Mouse (Mus musculus) left cerebral cortex, postnatal 36 days (tissue): ENCODE results near the gene Adipoq. TPM values are rescaled to one million over a fixed set of nuclear protein-coding genes. Genes with fewer than 3 reads are reported as not detected.
"Not testable (repeated sequence)": the region's sequence is repeated elsewhere in the genome, so short reads cannot be mapped to it uniquely, and the experiment has no call there.

Source experiments
- DNase-seq, 2 experiments: peaks; one replicate each; pipeline ENCODE4 v3.0.0; 2021 to 2022; ENCODE audit warnings: low spot score in 2 of 2, mixed read lengths in 1 of 2
- intact Hi-C: fragments of 180-260 bp; cut with DNase I; formaldehyde crosslinking; loops from one replicate; pipeline ENCODE4 v1.15.1; 2025
- total RNA-seq, 2 experiments: library from RNA; stranded (reverse); gene quantifications; 2 replicates each; pipeline ENCODE4 v1.2.3; 2021

Gene Adipoq
- total RNA-seq = not detected

- no peak for DNase-seq
- intact Hi-C loops = no loop called here
Measured at GRCm38 (mm10) chr16:23146280-23146679, at the start of gene Adipoq. Adipoq (plus strand) TSS chr16:23146536.

DNA sequence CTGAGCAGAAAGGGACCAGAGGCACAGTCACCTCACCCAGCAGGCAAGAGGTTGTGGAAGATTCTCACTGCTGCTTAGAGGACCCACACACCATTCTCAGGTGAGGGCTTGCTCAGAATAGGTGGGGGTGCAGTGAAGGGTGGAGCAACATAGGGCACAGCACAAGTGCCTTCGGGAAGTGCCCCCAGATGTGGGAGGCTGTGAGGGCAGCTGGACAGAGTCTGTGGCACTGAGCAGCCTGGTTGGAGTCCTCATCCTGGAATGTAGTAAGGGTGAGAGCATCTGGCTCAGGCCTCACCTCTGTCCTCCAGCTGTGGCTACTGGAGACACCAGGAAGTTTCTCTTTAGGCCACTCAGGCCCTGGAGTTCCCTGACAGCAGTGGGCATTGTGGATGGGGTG, 49.5 kb upstream of the Adipoq start:
- intact Hi-C loops, DNase-seq: not testable (repeated sequence)

- peak; percentile 13 to 17 for DNase-seq
- intact Hi-C loops = not testable (repeated sequence)
Measured at GRCm38 (mm10) chr16:23097290-23098104, 48.8 kb upstream of the Adipoq start.

- not testable (repeated sequence) for DNase-seq
Measured at GRCm38 (mm10) chr16:23098105-23098452, 48.3 kb upstream of the Adipoq start.

DNA sequence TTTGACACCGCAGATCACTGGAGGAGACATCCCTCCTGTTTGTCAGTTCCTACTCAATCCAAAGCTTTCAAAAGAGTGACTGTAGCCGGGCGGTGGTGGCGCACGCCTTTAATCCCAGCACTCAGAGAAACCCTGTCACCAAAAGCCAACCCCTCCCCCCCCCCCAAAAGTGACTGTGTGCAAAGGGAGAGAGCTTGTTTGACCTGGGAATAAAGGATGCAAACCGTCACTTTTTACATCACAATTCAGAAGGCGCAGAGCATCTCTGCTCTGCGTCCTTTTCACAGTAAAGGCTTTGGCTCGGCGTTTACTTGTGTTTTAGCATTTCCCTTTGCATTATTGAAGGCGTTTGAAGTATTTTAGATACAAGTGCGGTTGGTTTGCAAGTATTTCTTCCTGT, 46.7 kb upstream of the Adipoq start:
- DNase-seq = no peak
- intact Hi-C loops = no loop called here

More at GRCm38 (mm10) chr16:23098105-23098452, 48.3 kb upstream of the Adipoq start:
- intact Hi-C loops = not testable (repeated sequence)

- DNase-seq = no peak
- intact Hi-C loops = no loop called here
Measured at GRCm38 (mm10) chr16:23100099-23100575, 46.2 kb upstream of the Adipoq start.

DNA sequence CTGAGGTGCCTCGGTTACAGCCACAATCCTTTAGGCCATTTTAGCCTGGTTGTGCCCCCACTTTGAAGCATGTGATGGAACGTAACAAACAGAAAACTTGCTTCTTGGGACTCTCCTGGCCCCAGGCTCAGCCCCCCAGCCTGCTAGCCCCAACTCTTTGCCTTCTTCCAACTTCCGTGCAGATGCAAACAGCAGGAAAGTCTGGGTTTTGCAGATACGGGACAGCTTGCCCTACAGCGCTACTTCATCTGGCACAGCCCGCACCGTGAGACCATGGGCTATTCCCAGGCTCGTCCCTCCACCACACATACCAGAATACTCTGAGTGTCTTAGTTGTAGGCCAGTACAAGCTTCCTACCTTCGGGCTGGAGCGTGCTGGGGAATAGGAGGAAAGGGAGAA, 45.7 kb upstream of the Adipoq start:
- intact Hi-C loops = no loop called here
- DNase-seq = no peak

DNA sequence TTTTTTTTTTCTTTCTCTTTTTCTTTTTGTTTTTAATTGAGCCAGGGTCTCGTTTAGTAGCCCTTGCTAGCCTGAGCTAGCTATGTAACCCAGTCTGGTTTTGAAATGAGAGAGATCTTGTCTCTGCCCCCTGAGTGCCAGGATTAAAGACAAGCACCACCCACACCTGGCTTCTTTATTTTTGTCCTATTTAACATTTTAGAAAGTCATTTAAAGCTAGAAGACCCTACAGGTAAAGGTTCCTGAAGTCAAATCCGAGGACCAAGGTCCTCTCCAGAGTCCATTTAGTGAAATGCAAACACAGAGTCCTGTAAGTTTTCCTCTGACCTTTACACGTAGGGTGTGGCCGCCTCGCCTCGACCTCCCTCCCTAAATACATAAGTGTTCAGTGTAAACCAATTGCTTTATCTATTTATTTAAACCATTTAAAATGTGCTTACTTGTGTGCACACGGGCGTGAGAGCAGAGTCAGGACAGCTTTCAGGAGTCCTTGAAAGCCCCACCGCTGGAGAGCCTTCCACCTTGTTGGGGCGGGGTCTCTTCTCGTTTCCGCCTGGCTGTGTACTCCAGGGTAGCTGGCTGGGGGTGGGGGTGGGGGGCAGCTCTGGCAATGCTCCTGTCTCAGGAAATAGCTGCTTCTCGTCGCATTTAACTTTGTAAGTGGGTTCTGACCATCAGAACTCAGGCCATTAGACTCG, 43.8 kb upstream of the Adipoq start:
- no peak for DNase-seq
- intact Hi-C loops = no loop called here

- intact Hi-C loops = no loop called here
- DNase-seq = no peak
Measured at GRCm38 (mm10) chr16:23103038-23103745, 43.1 kb upstream of the Adipoq start.

DNA sequence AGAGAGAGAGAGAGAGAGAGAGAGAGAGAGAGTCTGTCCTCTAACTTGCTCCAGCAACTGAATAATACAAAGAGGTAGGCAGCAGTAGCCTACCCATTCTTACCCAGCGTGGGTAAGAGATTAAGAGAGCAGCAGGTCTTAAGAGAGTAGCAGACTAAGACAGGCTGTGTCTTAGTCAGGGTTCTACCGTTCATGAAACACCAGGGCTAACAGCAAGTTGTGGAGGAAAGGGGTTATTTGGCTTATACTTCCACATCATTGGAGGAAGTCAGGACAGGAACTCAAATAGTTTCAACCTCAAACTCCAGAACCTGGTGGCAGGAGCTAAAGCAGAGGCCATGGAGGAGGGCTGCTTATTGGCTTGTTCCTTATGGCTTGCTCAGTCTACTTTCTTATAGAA, 42.5 kb upstream of the Adipoq start:
- no peak for DNase-seq
- intact Hi-C loops = no loop called here

- no peak for DNase-seq
- intact Hi-C loops = loop anchor here (2.0 kb wide), 1 partner anchor 21 kb away; the partner anchor contains the start of gene Rfc4
Measured at GRCm38 (mm10) chr16:23106121-23106520, 40.2 kb upstream of the Adipoq start.

DNA sequence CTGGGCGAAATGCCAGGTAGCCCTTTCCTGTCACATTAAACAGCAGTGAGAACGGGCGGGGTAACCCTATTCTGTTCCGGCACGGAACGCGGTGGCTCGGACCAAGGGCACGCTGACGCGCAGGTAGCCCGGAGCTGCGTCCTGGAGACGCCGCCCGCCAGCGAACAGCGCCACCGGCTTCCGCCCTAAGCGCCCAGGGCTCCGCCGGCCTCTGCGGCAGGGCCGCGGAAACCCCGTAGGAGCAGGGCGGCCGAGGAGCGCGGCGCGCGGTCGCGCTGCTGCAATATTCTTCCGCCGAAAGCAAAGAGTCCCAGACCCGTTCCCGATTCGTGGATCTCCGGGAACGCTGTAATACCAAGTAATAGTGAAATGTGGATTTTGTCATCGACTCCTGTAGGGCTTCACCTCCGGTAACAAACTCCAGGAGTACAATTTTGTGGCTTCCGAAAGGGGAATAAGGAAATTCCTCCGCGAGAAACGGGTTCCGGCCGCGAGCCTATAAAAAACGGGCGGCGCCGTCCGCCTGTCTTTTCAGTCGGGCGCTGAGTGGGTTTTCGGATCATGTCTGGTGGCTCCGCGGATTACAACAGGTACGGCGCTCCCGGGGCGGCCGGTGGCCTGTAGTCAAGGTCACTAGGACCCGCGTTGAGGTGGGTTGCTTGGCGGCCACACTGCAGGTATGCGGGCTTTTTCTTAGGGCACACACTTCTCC, 38.9 kb upstream of the Adipoq start, which contains the start of gene Eif4a2:
TSS of gene Eif4a2 (plus strand) at position 214 of the 712 bp plus-strand sequence.
- peak; percentile 92 to 94 for DNase-seq
- intact Hi-C loops = loop anchor here (2.0 kb wide), 1 partner anchor 19 kb away; the partner anchor contains the start of gene Rfc4

- intact Hi-C loops = loop anchor here (2.0 kb wide), 1 partner anchor 19 kb away; the partner anchor contains the start of gene Rfc4
Measured at GRCm38 (mm10) chr16:23107946-23108759, 38.2 kb upstream of the Adipoq start.

DNA sequence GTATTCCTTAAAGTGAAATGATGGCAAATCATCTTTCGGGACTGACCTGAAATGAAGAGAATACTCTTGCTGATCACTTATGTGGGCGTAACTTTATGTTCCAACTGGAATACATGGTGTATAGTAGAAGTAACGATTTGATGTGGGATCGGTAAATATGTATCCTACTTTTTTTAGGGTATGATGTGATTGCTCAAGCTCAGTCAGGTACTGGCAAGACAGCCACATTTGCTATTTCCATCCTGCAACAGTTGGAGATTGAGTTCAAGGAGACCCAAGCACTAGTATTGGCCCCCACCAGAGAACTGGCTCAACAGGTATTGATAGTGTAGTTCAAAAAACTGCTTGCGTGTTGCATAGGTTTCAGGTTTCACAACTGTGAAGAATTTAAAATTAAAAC, 37.4 kb upstream of the Adipoq start:
- no peak for DNase-seq
- intact Hi-C loops = no loop called here

More at GRCm38 (mm10) chr16:23107946-23108759, 38.2 kb upstream of the Adipoq start:
- DNase-seq = peak; percentile 85

- intact Hi-C loops = no loop called here
- DNase-seq = no peak
Measured at GRCm38 (mm10) chr16:23109350-23110280, 36.7 kb upstream of the Adipoq start.

GRCm38 (mm10) chr16:23112348-23112747, 34.0 kb upstream of the Adipoq start:
- no peak for DNase-seq
- intact Hi-C loops = no loop called here

DNA sequence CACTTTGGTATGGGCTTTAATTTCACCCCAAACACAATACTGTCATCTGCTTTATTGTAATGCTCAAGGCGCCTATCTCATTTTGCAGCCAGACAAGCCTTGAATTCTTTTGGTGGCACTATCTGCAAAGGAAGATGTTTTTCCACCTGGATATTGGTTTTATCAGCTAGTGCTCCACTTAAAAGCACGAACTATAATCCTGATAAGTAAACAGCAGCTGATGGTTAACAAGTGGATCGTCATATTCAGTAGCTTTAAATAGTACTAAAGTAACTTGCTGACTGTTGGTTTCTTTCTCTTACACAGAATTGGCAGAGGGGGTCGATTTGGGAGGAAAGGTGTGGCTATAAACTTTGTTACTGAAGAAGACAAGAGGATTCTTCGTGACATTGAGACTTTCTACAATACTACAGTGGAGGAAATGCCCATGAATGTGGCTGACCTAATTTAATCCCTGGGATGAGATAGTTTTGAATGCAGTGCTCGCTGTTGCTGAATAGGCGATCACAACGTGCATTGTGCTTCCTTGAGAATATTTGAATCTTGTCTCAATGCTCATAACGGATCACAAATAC, 33.4 kb upstream of the Adipoq start:
- no peak for DNase-seq
- intact Hi-C loops = no loop called here
